ENCODE assay signal across 35 mouse cellular contexts in the genomic region with DNA sequence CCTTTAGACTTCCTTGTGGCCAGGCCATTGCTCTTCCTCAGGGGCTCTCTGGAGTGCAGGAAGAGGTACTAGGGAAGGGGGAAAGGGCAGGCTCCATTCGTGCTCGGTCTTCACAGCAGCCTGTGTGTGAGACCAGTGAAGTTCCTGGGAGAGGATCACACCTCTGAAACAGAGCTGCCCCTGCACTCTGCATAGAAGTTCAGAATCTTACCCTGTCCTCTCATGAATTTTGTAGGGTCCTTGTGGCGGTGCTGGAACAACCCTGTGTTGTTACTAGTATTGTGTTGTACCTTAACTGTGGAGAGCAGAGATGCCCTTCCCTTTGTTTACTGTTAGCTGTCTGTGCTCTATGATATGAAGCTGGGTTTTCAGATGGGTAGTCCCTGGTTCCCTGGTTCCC. TPM values are rescaled to one million over a fixed set of nuclear protein-coding genes. Genes with fewer than 3 reads are reported as not detected.
"Had no signal": no experiment of that assay in that cellular context is flagged by ENCODE, and none has a peak within 500 bp of the region (broad histone marks: within the 10 kb centered on the region; RNA-seq: fewer than 3 reads in every experiment).

No protein-coding gene starts in this region.

- H3K4me2 ChIP-seq: heart, embryonic 11.5 days; heart, embryonic 13.5 days; heart, embryonic 15.5 days; hindbrain, embryonic 12.5 days; hindbrain, embryonic 13.5 days; hindbrain, embryonic 14.5 days; hindbrain, embryonic 15.5 days; intestine, embryonic 15.5 days; kidney, embryonic 15.5 days had no signal

- H3K9ac ChIP-seq: heart, embryonic 13.5 days; heart, embryonic 15.5 days; hindbrain, embryonic 12.5 days; hindbrain, embryonic 13.5 days; hindbrain, embryonic 14.5 days; hindbrain, embryonic 15.5 days; intestine, embryonic 15.5 days; kidney, embryonic 15.5 days had no signal

- DNase-seq: heart, postnatal 10 days; heart, postnatal 14 days; heart, postnatal 36 days; heart, postnatal 4 days; kidney, adult 11 months; kidney, adult 18-20 months; kidney, adult 2 months; kidney, adult 8-10 months; kidney, adult 9 months; kidney, postnatal 10 days; kidney, postnatal 14 days; kidney, postnatal 25 days; kidney, postnatal 36 days; kidney, postnatal 4 days; layer of hippocampus, adult 9-11 months; layer of hippocampus, postnatal 36 days had no signal

- H3K4me1 ChIP-seq: heart, embryonic 13.5 days; heart, embryonic 15.5 days; hindbrain, embryonic 15.5 days; intestine, embryonic 15.5 days had no signal

- H3K9me3 ChIP-seq: heart, embryonic 10.5 days; heart, embryonic 13.5 days; heart, embryonic 15.5 days; hindbrain, embryonic 10.5 days; hindbrain, embryonic 12.5 days; hindbrain, embryonic 13.5 days; hindbrain, embryonic 15.5 days; intestine, embryonic 15.5 days; kidney, embryonic 15.5 days had no signal

- H3K27ac ChIP-seq: heart, embryonic 10.5 days; heart, embryonic 13.5 days; heart, embryonic 15.5 days; hindbrain, embryonic 10.5 days; hindbrain, embryonic 12.5 days; hindbrain, embryonic 13.5 days; hindbrain, embryonic 14.5 days; hindbrain, embryonic 15.5 days; hindbrain, postnatal 0 days; intestine, embryonic 15.5 days; kidney, embryonic 15.5 days; kidney, postnatal 0 days; layer of hippocampus, adult 2 months had no signal

- H3K27me3 ChIP-seq: heart, embryonic 15.5 days; hindbrain, embryonic 12.5 days; hindbrain, embryonic 13.5 days; hindbrain, embryonic 15.5 days; intestine, embryonic 15.5 days; kidney, embryonic 15.5 days had no signal

- H3K36me3 ChIP-seq: heart, embryonic 10.5 days; heart, embryonic 13.5 days; heart, embryonic 15.5 days; hindbrain, embryonic 10.5 days; hindbrain, embryonic 12.5 days; hindbrain, embryonic 13.5 days; hindbrain, embryonic 15.5 days; intestine, embryonic 15.5 days; kidney, embryonic 15.5 days had no signal

- H3K4me3 ChIP-seq: heart, embryonic 10.5 days; heart, embryonic 13.5 days; heart, embryonic 15.5 days; hindbrain, embryonic 10.5 days; hindbrain, embryonic 12.5 days; hindbrain, embryonic 13.5 days; hindbrain, embryonic 15.5 days; intestine, embryonic 15.5 days; kidney, embryonic 15.5 days; layer of hippocampus, adult 2 months had no signal

- ATAC-seq: hindbrain, embryonic 16.5 days; hindbrain, postnatal 0 days; inflammation-experienced regulatory T-cells, adult 6 months; intestine, embryonic 15.5 days; intestine, embryonic 16.5 days; intestine, postnatal 0 days had no signal

RNA-seq across cellular contexts. Expression of a gene that starts 58.4 kb away (rescaled TPM):
- polyA plus RNA-seq: heart, postnatal 0 days; inflammation-experienced regulatory T-cells, adult 6 months had no signal
